Mouse (Mus musculus): ENCODE measurements around the gene L3mbtl2. TPM values are rescaled to one million over a fixed set of nuclear protein-coding genes. Genes with fewer than 3 reads are reported as not detected.

Gene L3mbtl2
- polyA plus RNA-seq, 1 experiment from 2014 or later: 23.4 TPM

Other genes with a start within 250 kb of the L3mbtl2 start
- gene Rbx1, start 197.6 kb upstream of the L3mbtl2 start, polyA plus RNA-seq (2014; fragmentation: Nextera tagmentation; extraction: Ambion mirVana): 514 and 518 TPM in 2 replicates
- 21.1 and 24.0 TPM in 2 replicates for gene Ep300, start 78.5 kb upstream of the L3mbtl2 start, polyA plus RNA-seq (2014; fragmentation: Nextera tagmentation; extraction: Ambion mirVana)
- 4.7 and 5.1 TPM in 2 replicates for gene Chadl, start 33.4 kb downstream of the L3mbtl2 start, polyA plus RNA-seq (2014; fragmentation: Nextera tagmentation; extraction: Ambion mirVana)
- 30.9 and 31.2 TPM in 2 replicates for gene Zc3h7b, start 81.2 kb downstream of the L3mbtl2 start, polyA plus RNA-seq (2014; fragmentation: Nextera tagmentation; extraction: Ambion mirVana)
- 106 and 113 TPM in 2 replicates for gene Rangap1, start 81.6 kb downstream of the L3mbtl2 start, polyA plus RNA-seq (2014; fragmentation: Nextera tagmentation; extraction: Ambion mirVana)
- 17.7 and 21.0 TPM in 2 replicates for gene Tef, start 138.5 kb downstream of the L3mbtl2 start, polyA plus RNA-seq (2014; fragmentation: Nextera tagmentation; extraction: Ambion mirVana)
- gene Tob2, start 194.9 kb downstream of the L3mbtl2 start, polyA plus RNA-seq (2014; fragmentation: Nextera tagmentation; extraction: Ambion mirVana): 23.0 TPM in 2 replicates
- 179 and 194 TPM in 2 replicates for gene Phf5a, start 208.0 kb downstream of the L3mbtl2 start, polyA plus RNA-seq (2014; fragmentation: Nextera tagmentation; extraction: Ambion mirVana)
- 171 and 178 TPM in 2 replicates for gene Aco2, start 208.4 kb downstream of the L3mbtl2 start, polyA plus RNA-seq (2014; fragmentation: Nextera tagmentation; extraction: Ambion mirVana)

Data from intestine, embryonic 14.5 days (tissue).